In the genomic region with DNA sequence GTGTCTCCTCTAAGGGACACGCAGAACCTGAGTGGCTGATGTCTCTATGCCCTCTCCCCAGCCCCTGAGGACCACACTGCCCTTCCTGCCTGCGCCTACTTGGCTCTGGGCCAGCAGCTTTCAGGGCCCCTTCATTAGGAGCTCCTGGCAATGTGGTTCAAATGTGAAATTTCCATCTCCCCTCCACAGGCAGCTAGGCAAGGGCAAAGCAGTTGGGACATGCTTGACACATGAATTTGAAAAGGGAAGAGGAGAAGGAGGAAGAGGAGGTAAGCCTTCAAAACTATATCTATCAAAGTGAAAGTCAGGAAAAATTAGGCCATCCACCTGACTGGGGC, we compare ENCODE assay signal across 9 mouse cellular contexts.
DNase-seq lines count a peak whose midpoint lies in the region; ATAC-seq and TF ChIP-seq lines count a peak whose summit lies in the region.
"Had no signal": no experiment of that assay in that cellular context is flagged by ENCODE, and none has a peak within 500 bp of the region (broad histone marks: within the 10 kb centered on the region; RNA-seq: fewer than 3 reads in every experiment).

No protein-coding gene starts in this region.

- intact Hi-C loops in heart, postnatal 10 days (cut with DNase I): loop anchor here (5.0 to 10.0 kb wide), 2 partner anchors 249 to 476 kb away; a partner anchor contains a TSS

- DNase-seq in heart, postnatal 10 days: no peak
- DNase-seq in thymus, adult 2 months: peak; percentile 8
- no peak for DNase-seq in thymus, postnatal 0 days (ENCODE audit: low spot score)
- peak; percentile 7 for DNase-seq in splenic B cell, adult 2 months (ENCODE audit: low read depth, low spot score)
- no peak for DNase-seq in gastrocnemius, adult 18-20 months (ENCODE audit: low spot score)
- no peak for DNase-seq in cerebellum, adult 9-11 months
- DNase-seq: kidney, adult 8-10 months had no signal

- no peak overlapping the region; a peak in 1 of 4 replicates for H3K27ac ChIP-seq in heart, embryonic 14.5 days (replicated peaks in 1 of 2; ENCODE audit: control insufficient read depth in 1 of 2, insufficient read depth in 1 of 2, low read depth in 2 of 2, low read length in 2 of 2)
- H3K27ac ChIP-seq in thymus, adult 2 months (ENCODE audit: control insufficient read depth, insufficient read depth, low read length): no peak overlapping the region
- H3K27ac ChIP-seq in intestine, postnatal 0 days (ENCODE audit: low read depth, low read length): peak overlapping the region; percentile 22; the same call in 1 of the 2 replicates

- H3K9ac ChIP-seq in heart, embryonic 14.5 days (ENCODE audit: low read length): no peak overlapping the region
- H3K9ac ChIP-seq in intestine, postnatal 0 days (ENCODE audit: low read depth, low read length): no peak overlapping the region

- TF ChIP-seq POLR2A in thymus, adult 2 months (IDR thresholded peaks at IDR 0.05; ENCODE audit: control insufficient read depth, extremely low read depth, insufficient read depth, low read length, poor library complexity): no peak

- H3K4me1 ChIP-seq in heart, embryonic 14.5 days (ENCODE audit: control insufficient read depth in 2 of 2, insufficient read depth in 2 of 2, low read length in 2 of 2): peaks cover 14 to 22% of the 10 kb centered on the region in 2 experiments
- peaks cover 5% of the 10 kb centered on the region; the same call in 1 of the 2 replicates for H3K4me1 ChIP-seq in thymus, adult 2 months (replicated peaks; ENCODE audit: control insufficient read depth, insufficient read depth, low read length)
- H3K4me1 ChIP-seq in intestine, postnatal 0 days (replicated peaks; ENCODE audit: control insufficient read depth, insufficient read depth, low read length): no peaks in the 10 kb centered on the region; the same call in 1 of the 2 replicates

- peak overlapping the region; percentile 24 for H3K4me2 ChIP-seq in heart, embryonic 14.5 days (ENCODE audit: low read length)
- H3K4me2 ChIP-seq in intestine, postnatal 0 days (replicated peaks; ENCODE audit: low read depth): peak overlapping the region; percentile 50

- no peaks in the 10 kb centered on the region for H3K9me3 ChIP-seq in heart, embryonic 14.5 days (ENCODE audit: control insufficient read depth, low read length)
- no peaks in the 10 kb centered on the region for H3K9me3 ChIP-seq in intestine, postnatal 0 days (ENCODE audit: control insufficient read depth)

- H3K36me3 ChIP-seq in heart, embryonic 14.5 days (ENCODE audit: control insufficient read depth, insufficient read depth, low read length): no peaks in the 10 kb centered on the region
- H3K36me3 ChIP-seq in thymus, adult 2 months (ENCODE audit: control insufficient read depth, insufficient read depth, low read length): no peaks in the 10 kb centered on the region
- H3K36me3 ChIP-seq in intestine, postnatal 0 days (ENCODE audit: control insufficient read depth, insufficient read depth): no peaks in the 10 kb centered on the region
- H3K36me3 ChIP-seq in splenic B cell, adult 2 months (ENCODE audit: control insufficient read depth, insufficient read depth, low read length, poor library complexity, severe bottlenecking): no peaks in the 10 kb centered on the region

- ATAC-seq in heart, embryonic 14.5 days (ENCODE audit: insufficient number of reproducible peaks, insufficient read depth, low FRiP score, low read depth): no peak
- no peak for ATAC-seq in intestine, postnatal 0 days

- WGBS in heart, embryonic 14.5 days: 19% methylated on average over 2 of the region's 2 CpGs
- WGBS in thymus, adult 2 months: 27% methylated on average over 2 of the region's 2 CpGs
- 17% methylated on average over 2 of the region's 2 CpGs for WGBS in intestine, postnatal 0 days

- no peak overlapping the region for H3K4me3 ChIP-seq in heart, embryonic 14.5 days (ENCODE audit: control insufficient read depth in 1 of 2, insufficient read depth in 1 of 2, low read depth in 1 of 2, low read length in 2 of 2)
- H3K4me3 ChIP-seq in thymus, adult 2 months (ENCODE audit: control insufficient read depth, insufficient read depth, low read length): no peak overlapping the region
- H3K4me3 ChIP-seq in intestine, postnatal 0 days (ENCODE audit: low read depth, low read length): no peak overlapping the region

- TF ChIP-seq CTCF in thymus, adult 2 months (IDR thresholded peaks at IDR 0.05; ENCODE audit: borderline replicate concordance, control insufficient read depth, extremely low read depth, insufficient read depth, low read length, poor library complexity): no peak
- TF ChIP-seq CTCF in intestine, postnatal 0 days (IDR thresholded peaks at IDR 0.05; ENCODE audit: low read depth): no peak

- H3K27me3 ChIP-seq in heart, embryonic 14.5 days (ENCODE audit: control insufficient read depth, insufficient read depth, low read length): no peaks in the 10 kb centered on the region
- H3K27me3 ChIP-seq in thymus, adult 2 months (ENCODE audit: control insufficient read depth, insufficient read depth, low read length): no peaks in the 10 kb centered on the region
- H3K27me3 ChIP-seq in intestine, postnatal 0 days (replicated peaks; ENCODE audit: control insufficient read depth, insufficient read depth, low read length): no peaks in the 10 kb centered on the region
- H3K27me3 ChIP-seq in splenic B cell, adult 2 months (ENCODE audit: control insufficient read depth, insufficient read depth, low read length, poor library complexity, severe bottlenecking): no peaks in the 10 kb centered on the region

Comparison
In these comparisons a context has a peak if more than half of its experiments do, and no peak if none do; other contexts are left out.
1. DNase-seq: peak in thymus, adult 2 months (single experiment) and splenic B cell, adult 2 months (single experiment); none in heart, postnatal 10 days (0 of 2), thymus, postnatal 0 days (single experiment), gastrocnemius, adult 18-20 months (single experiment) and cerebellum, adult 9-11 months (single experiment).